Mouse (Mus musculus): Measurements from ENCODE around the gene Rtn4rl1. TPM values are rescaled to one million over a fixed set of nuclear protein-coding genes. Genes with fewer than 3 reads are reported as not detected.

Gene Rtn4rl1
- polyA plus RNA-seq, 1 experiment from 2014 or later, result 3.6 TPM

- 3% methylated on average over 56 of the region's 68 CpGs for WGBS
- Histone ChIP-seq H3K36me3 (peaks cover 41% of the 10 kb centered on the region), H3K4me3 (replicated peaks) (peak overlapping the region; percentile 72), H3K4me2 (peak overlapping the region; percentile 94), H3K27me3 (peaks cover 84% of the 10 kb centered on the region), H3K27ac (peak overlapping the region; percentile 95), H3K9ac (peak overlapping the region; percentile 67), H3K4me1 (peaks cover 91% of the 10 kb centered on the region), H3K9me3 (replicated peaks) (no peaks in the 10 kb centered on the region)
- no peak for ATAC-seq (replicated peaks; ENCODE audit: low FRiP score)
These were observed 26.5 kb upstream of the Rtn4rl1 start for GRCm38 (mm10) chr11:75166861-75167642.

GRCm38 (mm10) chr11:75167643-75168589 lies 25.7 kb upstream of the Rtn4rl1 start:
- 3% methylated on average over 54 of the region's 63 CpGs for WGBS
- Histone ChIP-seq H3K4me1 (peaks cover 92% of the 10 kb centered on the region), H3K4me3 (replicated peaks) (peak overlapping the region; percentile 72), H3K4me2 (peak overlapping the region; percentile 94), H3K36me3 (peaks cover 32% of the 10 kb centered on the region), H3K27me3 (peaks cover 92% of the 10 kb centered on the region), H3K27ac (peak overlapping the region; percentile 95), H3K9ac (peak overlapping the region; percentile 67), H3K9me3 (replicated peaks) (no peaks in the 10 kb centered on the region)
- no peak for ATAC-seq (replicated peaks; ENCODE audit: low FRiP score)

GRCm38 (mm10) chr11:75168590-75169361 lies 24.8 kb upstream of the Rtn4rl1 start:
- peaks cover 100% of the 10 kb centered on the region for H3K27me3 ChIP-seq

GRCm38 (mm10) chr11:75169405-75170080 lies 24.0 kb upstream of the Rtn4rl1 start, which contains the start of gene Hic1:
Gene Hic1, minus strand, starts transcription at chr11:75169519.
- H3K4me2 ChIP-seq, result peak within 1 kb of the TSS; percentile 94
- peaks cover 92% of the 10 kb centered on the region for H3K27me3 ChIP-seq
- 5% methylated on average over 23 of the region's 23 CpGs for WGBS
- ATAC-seq (replicated peaks; ENCODE audit: low FRiP score), result no peak
- no peaks in the 10 kb centered on the region for H3K9me3 ChIP-seq (replicated peaks)
- H3K27ac ChIP-seq, result peak within 1 kb of the TSS; percentile 95
- peaks cover 96% of the 10 kb centered on the region for H3K4me1 ChIP-seq
- H3K4me3 ChIP-seq (replicated peaks), result peak within 1 kb of the TSS; percentile 72
- peak within 1 kb of the TSS; percentile 67 for H3K9ac ChIP-seq
- peaks cover 16% of the 10 kb centered on the region for H3K36me3 ChIP-seq

More at GRCm38 (mm10) chr11:75168590-75169361, 24.8 kb upstream of the Rtn4rl1 start:
- Histone ChIP-seq H3K9me3 (replicated peaks) (no peaks in the 10 kb centered on the region), H3K27ac (peak overlapping the region; percentile 95), H3K9ac (peak overlapping the region; percentile 67), H3K4me3 (replicated peaks) (peak overlapping the region; percentile 72), H3K36me3 (peaks cover 23% of the 10 kb centered on the region), H3K4me1 (peaks cover 91% of the 10 kb centered on the region), H3K4me2 (peak overlapping the region; percentile 94)
- ATAC-seq (replicated peaks; ENCODE audit: low FRiP score), result 0 out of 2 replicates have a peak, but pooled peaks have one; percentile 23
- under 1% methylated on average over 83 of the region's 83 CpGs for WGBS

- 0% methylated on average over 38 of the region's 38 CpGs for WGBS
- Histone ChIP-seq H3K4me1 (peaks cover 89% of the 10 kb centered on the region), H3K9me3 (replicated peaks) (no peaks in the 10 kb centered on the region), H3K9ac (0 out of 2 replicates have a peak overlapping the region, but pooled peaks have one; percentile 2), H3K36me3 (peaks cover 13% of the 10 kb centered on the region), H3K27ac (peak overlapping the region; percentile 95), H3K4me2 (peak overlapping the region; percentile 94), H3K4me3 (replicated peaks) (peak overlapping the region; percentile 72), H3K27me3 (peaks cover 85% of the 10 kb centered on the region)
- ATAC-seq (replicated peaks; ENCODE audit: low FRiP score), result peak; percentile 41
These were observed 23.3 kb upstream of the Rtn4rl1 start for GRCm38 (mm10) chr11:75170136-75170751.

GRCm38 (mm10) chr11:75171186-75171865 lies 22.3 kb upstream of the Rtn4rl1 start:
- no peak for ATAC-seq (replicated peaks; ENCODE audit: low FRiP score)
- Histone ChIP-seq H3K4me2 (peak overlapping the region; percentile 94), H3K9ac (no peak overlapping the region), H3K27ac (no peak overlapping the region), H3K9me3 (replicated peaks) (no peaks in the 10 kb centered on the region), H3K36me3 (peaks cover 5% of the 10 kb centered on the region), H3K4me3 (replicated peaks) (peak overlapping the region; percentile 73), H3K4me1 (peaks cover 78% of the 10 kb centered on the region), H3K27me3 (peaks cover 74% of the 10 kb centered on the region)
- WGBS, result 12% methylated on average over 17 of the region's 17 CpGs

GRCm38 (mm10) chr11:75172151-75173094 lies 21.2 kb upstream of the Rtn4rl1 start:
- Histone ChIP-seq H3K27ac (no peak overlapping the region), H3K4me2 (peak overlapping the region; percentile 94), H3K27me3 (peaks cover 63% of the 10 kb centered on the region), H3K9me3 (replicated peaks) (no peaks in the 10 kb centered on the region), H3K36me3 (peaks cover 13% of the 10 kb centered on the region), H3K4me1 (peaks cover 67% of the 10 kb centered on the region), H3K4me3 (replicated peaks) (peak overlapping the region; percentile 73), H3K9ac (0 out of 2 replicates have a peak overlapping the region, but pooled peaks have one; percentile 27)
- WGBS, result under 1% methylated on average over 75 of the region's 75 CpGs
- no peak for ATAC-seq (replicated peaks; ENCODE audit: low FRiP score)

- peak overlapping the region; percentile 94 for H3K4me2 ChIP-seq
- WGBS, result under 1% methylated on average over 71 of the region's 71 CpGs
- peak; percentile 71 for ATAC-seq (replicated peaks; ENCODE audit: low FRiP score)
- H3K27ac ChIP-seq, result no peak overlapping the region
- H3K4me1 ChIP-seq, result peaks cover 67% of the 10 kb centered on the region
- H3K4me3 ChIP-seq (replicated peaks), result peak overlapping the region; percentile 73
- peak overlapping the region; percentile 27; the same call in 1 of the 2 replicates for H3K9ac ChIP-seq
- no peaks in the 10 kb centered on the region for H3K9me3 ChIP-seq (replicated peaks)
- H3K36me3 ChIP-seq, result peaks cover 19% of the 10 kb centered on the region
- peaks cover 55% of the 10 kb centered on the region for H3K27me3 ChIP-seq
These were observed 20.3 kb upstream of the Rtn4rl1 start for GRCm38 (mm10) chr11:75173095-75173798.

GRCm38 (mm10) chr11:75173799-75174165 lies 19.8 kb upstream of the Rtn4rl1 start:
- 0 out of 2 replicates have a peak overlapping the region, but pooled peaks have one; percentile 27 for H3K9ac ChIP-seq
- 3% methylated on average over 15 of the region's 15 CpGs for WGBS
- peak overlapping the region; percentile 94 for H3K4me2 ChIP-seq
- H3K4me1 ChIP-seq, result peaks cover 62% of the 10 kb centered on the region
- peaks cover 19% of the 10 kb centered on the region for H3K36me3 ChIP-seq
- ATAC-seq (replicated peaks; ENCODE audit: low FRiP score), result no peak
- H3K27me3 ChIP-seq, result peaks cover 49% of the 10 kb centered on the region
- peak overlapping the region; percentile 73 for H3K4me3 ChIP-seq (replicated peaks)
- no peaks in the 10 kb centered on the region for H3K9me3 ChIP-seq (replicated peaks)
- H3K27ac ChIP-seq, result no peak overlapping the region

Data from kidney, embryonic 15.5 days (tissue).